Mouse (Mus musculus) layer of hippocampus, adult 8-10 months (tissue): ENCODE measurements around the gene Sipa1l2. TPM values are rescaled to one million over a fixed set of nuclear protein-coding genes. Genes with fewer than 3 reads are reported as not detected.
"Not testable (repeated sequence)": the region's sequence is repeated elsewhere in the genome, so short reads cannot be mapped to it uniquely, and the experiment has no call there.

ENCODE experiments used
- DNase-seq, 2 experiments: peaks; one replicate each; pipeline ENCODE4 v3.0.0; 2022; ENCODE audit warnings: low spot score in 2 of 2
- total RNA-seq, 4 experiments: library from RNA; stranded (reverse); gene quantifications; 2 replicates each; pipeline ENCODE4 v1.2.4; 2022

The Sipa1l2 gene
- total RNA-seq, 4 experiments from 2014 or later: 55.3 to 61.5 (median 58.6) TPM

DNA sequence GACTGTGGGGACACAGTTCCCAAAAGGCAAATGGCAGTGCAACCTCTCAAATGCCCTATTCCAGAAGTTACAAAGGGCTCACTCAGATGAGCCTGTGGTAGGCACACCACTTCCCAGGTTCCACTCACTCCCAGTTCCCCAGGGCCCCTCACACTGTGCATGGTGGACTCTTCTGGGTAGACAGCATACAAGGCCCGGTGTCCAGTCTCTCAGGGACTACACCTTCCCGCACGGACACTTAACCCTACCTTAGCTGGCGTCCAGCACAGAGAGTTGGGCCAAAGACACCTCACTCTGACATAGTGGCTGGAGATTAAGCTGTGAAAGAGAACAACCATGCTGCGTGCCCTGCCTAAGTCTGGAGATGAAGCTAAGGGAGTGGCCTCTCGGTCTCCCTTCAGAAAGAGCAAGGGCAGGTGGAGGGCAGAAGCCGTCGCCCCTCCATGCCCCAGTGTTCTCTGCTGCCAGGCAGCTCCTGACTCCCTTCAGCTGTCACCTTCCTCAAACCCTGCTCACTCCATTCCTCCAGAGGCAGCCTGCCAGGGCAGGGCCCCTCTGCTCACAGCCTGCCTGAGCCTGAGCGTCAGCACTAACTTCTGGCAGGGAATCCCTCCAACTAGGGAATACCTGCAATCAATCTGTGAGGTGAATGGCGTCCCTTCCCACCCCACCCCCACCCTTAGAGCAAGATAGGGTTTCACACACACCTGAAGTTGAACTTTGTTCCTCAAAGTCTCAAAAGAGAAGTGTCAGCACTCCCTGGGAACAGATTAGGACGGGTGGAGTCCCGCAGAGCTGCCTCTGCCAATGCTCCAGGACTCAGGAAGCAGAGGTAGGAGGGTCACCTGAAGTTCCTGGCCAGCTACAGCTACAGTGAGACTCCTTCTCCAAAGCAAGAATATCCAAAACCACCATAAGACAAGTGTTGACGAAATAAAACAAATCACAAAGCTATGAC is 30.3 kb downstream of the Sipa1l2 start:
- no peak for DNase-seq

DNA sequence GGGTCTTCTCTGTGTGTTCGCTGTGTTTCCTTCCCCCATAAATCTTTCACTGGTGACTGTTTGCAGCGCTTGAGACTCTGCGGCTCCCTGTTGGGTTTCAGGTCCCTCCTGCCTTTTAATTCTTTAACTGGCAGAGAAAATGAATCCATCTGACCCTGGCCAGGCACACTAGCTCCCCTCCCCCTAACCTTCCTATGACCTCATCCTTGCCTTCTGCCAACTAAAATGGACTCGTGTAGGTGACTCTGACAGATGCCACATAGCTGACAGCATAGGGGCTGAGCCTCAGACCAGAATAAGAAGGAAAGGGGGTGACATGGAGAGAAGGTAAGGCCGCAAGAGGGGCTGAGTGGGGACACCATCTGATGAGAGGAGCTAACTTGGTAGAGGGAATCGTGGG is 31.3 kb downstream of the Sipa1l2 start:
- DNase-seq: no peak

DNA sequence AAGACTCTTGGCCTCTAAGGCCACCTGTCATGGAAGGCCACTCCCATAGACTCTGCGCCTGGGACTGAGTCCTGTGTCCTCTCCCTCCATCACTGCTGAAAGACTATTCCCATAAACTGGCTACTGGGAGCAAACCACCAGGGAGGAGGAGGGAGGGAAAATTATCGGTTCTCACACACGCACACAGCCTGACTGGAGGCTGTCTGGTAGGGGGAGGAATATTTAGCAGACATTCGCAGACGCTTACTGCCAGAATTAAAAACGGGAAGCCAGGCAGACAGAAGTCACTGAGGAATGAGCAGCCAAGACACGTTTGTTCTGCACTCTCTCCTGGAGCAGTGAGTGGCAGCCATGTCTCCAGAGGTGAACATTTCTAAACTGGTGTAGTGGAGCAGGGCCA is 35.9 kb downstream of the Sipa1l2 start:
- DNase-seq: peak; percentile 38 to 39

DNA sequence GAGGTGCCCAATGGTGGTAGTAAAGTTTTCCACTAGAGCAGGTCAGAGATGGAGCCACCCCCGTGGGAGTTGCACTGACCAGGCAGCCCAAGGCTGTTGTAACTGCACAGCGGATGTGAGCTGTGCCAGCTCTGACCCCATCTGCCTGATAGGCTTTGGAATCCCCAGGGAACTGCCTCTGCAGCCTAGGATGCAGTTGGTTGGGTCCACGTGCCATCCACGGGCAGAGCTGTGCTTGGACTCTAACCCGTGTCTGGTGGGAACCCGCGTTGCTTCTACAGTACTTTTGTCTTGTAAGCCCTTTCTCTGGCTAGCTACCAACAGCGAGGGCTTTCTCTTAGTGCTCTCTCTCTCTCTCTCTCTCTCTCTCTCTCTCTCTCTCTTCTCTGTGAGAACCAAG is 36.7 kb downstream of the Sipa1l2 start:
- no peak for DNase-seq

GRCm38 (mm10) chr8:125532177-125532576 is 37.4 kb downstream of the Sipa1l2 start:
- DNase-seq: no peak

GRCm38 (mm10) chr8:125531640-125532039 is 38.0 kb downstream of the Sipa1l2 start:
- DNase-seq: no peak

DNA sequence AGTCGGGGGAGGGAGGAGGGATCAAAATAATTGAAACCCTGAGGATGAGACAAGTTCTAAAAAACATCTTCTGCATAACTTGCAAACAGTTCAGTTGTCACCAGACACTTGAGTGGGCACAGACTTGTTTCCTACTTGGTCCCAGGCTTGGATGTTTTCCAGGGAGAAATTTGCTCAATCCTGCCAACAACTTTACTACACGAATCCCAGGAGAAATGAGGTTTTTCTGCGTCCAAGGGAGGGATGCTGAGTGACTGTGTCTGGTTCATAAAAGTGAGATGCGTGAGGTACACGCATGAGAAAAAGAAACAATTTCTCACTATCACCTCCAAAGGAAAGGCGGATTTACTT is 38.5 kb downstream of the Sipa1l2 start:
- DNase-seq: no peak

GRCm38 (mm10) chr8:125530187-125531087 is 39.2 kb downstream of the Sipa1l2 start:
- DNase-seq: no peak

DNA sequence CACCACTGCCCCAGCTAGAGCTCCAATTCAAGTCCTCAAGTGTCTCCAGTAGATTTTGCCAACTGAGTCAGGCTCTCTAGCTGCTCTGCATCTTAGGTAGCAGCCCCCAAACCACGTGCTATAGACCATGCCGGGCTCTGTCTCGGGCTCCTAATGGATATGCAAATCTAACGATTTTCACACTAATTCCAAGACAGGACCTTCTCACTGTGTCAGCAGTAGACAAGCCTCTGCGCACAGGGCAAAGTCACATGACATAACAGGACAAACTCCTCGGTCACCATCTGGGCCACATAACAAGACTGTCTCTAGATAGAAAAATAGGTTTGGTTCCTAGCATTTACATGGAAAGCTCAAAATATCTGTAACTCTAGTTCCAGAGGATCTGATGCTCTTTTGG is 40.6 kb downstream of the Sipa1l2 start:
- DNase-seq: no peak

DNA sequence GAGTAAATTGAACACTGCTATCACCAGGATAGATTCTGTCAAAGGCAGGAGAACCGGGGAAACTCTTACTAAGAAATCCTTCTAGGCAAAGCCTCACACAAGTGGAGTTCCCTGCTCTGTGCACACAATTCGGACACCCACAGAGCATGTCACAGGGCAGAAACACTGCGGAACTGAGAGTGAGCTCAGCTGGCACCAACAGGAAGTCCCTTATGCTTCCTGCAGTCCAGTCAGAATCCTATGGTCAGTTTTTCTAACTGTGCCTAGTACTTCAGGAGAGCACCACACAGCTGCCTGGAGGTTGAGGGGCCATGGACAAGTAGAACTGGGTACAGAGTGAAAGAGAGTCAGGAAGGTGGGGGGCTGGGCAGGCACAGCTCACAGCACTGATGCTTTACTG is 41.7 kb downstream of the Sipa1l2 start:
- DNase-seq: no peak

- no peak for DNase-seq
Observed at GRCm38 (mm10) chr8:125526999-125527398, 42.6 kb downstream of the Sipa1l2 start.

DNA sequence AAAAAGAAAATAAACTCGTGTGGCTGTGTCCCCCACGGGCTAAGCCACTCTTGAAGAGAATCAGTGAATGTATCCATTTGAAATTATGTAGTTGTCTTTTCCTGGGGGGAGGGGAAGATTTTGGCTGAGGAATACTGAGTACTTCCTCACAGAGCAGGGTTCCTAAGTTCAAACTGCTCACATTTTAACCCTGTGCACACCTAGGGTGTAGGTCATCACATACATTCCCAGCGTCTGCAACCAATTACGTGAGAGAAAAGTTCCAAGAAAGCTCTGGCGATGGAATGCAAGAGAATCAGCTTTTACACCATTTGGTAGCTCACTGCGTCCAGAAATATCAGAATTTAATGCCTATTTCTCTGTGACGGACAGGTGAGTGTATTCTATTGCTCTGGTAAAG is 43.0 kb downstream of the Sipa1l2 start:
- DNase-seq: no peak

GRCm38 (mm10) chr8:125524479-125524878 is 45.1 kb downstream of the Sipa1l2 start:
- no peak for DNase-seq

- no peak for DNase-seq
Observed at GRCm38 (mm10) chr8:125523213-125523612, 46.4 kb downstream of the Sipa1l2 start.

DNA sequence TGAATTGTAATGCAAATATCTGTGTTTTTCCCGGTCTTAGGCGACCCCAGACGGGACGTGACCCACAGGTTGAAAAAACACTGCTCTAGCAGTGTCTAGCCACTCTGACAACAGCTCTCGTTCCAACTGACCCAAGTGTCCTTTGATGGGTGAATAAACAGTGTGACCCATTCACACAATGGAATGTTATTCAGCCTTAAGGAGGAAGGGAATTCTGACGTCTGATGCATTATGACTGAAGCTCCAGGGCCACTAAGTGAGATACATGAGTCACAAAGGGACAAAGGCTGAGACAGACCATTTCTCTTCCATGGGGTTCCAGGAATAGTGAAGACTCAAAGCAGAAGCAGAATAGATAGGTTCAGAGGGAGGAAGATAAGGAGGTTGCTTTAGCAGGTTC is 47.5 kb downstream of the Sipa1l2 start:
- DNase-seq: no peak

GRCm38 (mm10) chr8:125521087-125521486 is 48.5 kb downstream of the Sipa1l2 start:
- no peak for DNase-seq

DNA sequence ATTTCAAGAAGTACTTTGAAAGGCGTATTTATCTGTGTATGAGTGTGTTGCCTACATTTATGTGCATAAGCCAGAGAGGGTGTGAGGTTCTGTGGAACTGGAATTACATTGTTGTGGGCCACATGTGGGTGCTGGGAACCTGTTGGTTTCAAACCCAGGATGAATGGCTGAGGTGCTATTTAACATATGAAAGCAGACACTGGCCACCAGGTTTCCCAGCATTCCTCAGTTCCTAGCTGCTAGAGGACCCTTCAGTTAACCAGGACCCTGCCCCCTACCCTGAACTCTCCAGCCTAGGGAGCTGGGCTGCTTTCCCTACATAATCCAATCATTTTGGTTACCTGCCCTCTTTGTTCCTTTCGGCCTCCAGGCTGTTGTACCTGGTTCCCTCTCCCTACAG is 49.3 kb downstream of the Sipa1l2 start:
- not testable (repeated sequence) for DNase-seq

GRCm38 (mm10) chr8:125518951-125519350 is 50.7 kb downstream of the Sipa1l2 start:
- no peak for DNase-seq

DNA sequence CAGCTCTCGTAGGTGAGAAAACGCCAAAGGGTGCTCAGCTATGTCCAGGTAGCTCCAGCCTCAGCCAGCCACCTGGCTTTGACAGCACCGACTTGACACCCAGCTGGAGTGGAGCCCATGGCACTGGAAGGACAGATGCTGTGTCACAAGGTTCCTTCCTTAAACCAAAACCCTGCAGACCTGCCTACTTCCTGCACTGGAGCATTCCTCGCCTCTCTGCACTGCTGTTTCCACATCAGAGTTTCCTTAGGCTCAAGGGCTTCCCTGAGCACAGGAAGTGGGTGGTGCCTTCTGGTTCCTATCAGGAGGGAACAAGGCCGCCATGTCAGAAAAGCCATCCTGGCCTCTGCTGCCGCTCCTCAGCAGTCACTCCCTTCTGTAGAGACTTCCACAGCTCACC is 51.3 kb downstream of the Sipa1l2 start:
- DNase-seq: no peak

DNA sequence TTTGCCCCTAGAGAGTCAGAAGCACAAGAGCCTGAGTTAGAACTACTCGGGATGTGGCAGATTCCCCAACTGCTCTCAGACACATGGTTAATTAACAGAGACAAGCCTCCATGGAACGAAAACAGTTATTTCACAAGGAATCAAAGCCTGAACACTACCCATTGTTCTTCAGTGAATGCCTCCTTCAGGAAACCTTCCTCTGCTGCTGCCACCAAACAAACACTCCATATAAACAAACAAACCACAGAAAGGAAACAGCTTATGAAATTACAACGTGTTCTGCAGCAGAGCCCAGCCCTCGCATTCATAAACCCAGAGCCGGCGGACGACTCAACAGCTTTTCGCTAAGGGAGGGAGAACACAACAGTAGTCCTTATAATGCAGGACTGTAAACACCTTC is 52.2 kb downstream of the Sipa1l2 start:
- DNase-seq: no peak

DNA sequence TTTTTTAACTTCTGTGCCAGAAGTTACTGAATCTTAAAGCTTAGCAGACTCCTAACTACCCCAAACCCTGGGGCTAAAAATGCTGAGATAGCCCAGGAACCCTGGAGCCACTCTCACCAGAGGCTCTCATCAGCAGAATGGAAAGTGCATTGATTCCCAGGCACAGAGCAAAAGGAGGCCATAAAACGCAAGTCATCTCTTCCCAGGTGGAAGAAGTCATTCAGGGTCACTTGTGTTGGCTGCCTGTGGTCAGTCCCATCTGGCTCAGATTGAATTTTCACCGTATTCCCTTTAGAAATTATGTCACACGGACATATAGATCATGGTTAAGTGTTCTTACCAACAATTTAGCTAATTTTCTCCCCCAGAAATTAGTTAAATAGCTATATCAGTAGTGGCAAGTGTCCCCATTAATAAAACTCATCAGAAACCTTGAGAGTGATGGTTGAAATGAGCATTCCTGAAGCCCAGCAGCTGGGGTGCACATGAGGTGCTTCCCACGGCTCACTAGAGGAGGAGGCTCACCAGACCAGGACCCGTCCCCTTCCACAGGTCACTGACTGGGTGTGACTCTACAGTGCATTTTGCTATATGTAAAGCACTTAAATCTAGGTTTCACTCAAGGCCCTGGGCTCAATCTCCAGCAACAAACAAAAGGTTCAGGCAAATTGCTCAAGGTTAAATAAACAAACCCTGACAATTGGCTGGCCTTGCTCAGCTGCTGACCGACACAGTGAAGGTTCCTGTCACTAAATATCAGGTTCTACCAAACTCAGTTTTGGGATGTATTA is 53.3 kb downstream of the Sipa1l2 start:
- DNase-seq: no peak
